Mouse (Mus musculus) forebrain, embryonic 11.5 days (tissue): Measurements from ENCODE around the gene Hist1h2bj. TPM values are rescaled to one million over a fixed set of nuclear protein-coding genes. Genes with fewer than 3 reads are reported as not detected.
"Not testable (repeated sequence)": the region's sequence is repeated elsewhere in the genome, so short reads cannot be mapped to it uniquely, and the experiment has no call there.

Experiments
- ATAC-seq: fragments of 200-750 bp; cut with Nextera tagmentation; replicated peaks from 2 replicates; pipeline ENCODE4 v1.8.0; 2017; ENCODE audit warnings: moderate TSS enrichment; ENCODE audit not compliant: low FRiP score
- DNase-seq: peaks from one replicate; pipeline ENCODE4 v3.0.0-alpha.2; 2017; ENCODE audit warnings: low spot score
- H3K27ac ChIP-seq: fragments of 300-500 bp; sonication (generic); 2 replicates; pipeline ENCODE4 v1.5.1; 2014; ENCODE audit warnings: low read depth, low read length
- H3K27me3 ChIP-seq: fragments of 300-500 bp; sonication (generic); 2 replicates; pipeline ENCODE4 v1.6.1; 2014; ENCODE audit warnings: mild to moderate bottlenecking, low read length, mixed read lengths; ENCODE audit not compliant: control insufficient read depth, insufficient read depth
- H3K36me3 ChIP-seq: fragments of 300-500 bp; sonication (generic); 2 replicates; pipeline ENCODE4 v1.6.1; 2014; ENCODE audit warnings: mild to moderate bottlenecking, low read length, moderate library complexity, mixed read lengths; ENCODE audit not compliant: control insufficient read depth, insufficient read depth
- H3K4me1 ChIP-seq: fragments of 300-500 bp; sonication (generic); replicated peaks from 2 replicates; pipeline ENCODE4 v1.6.1; 2014; ENCODE audit warnings: low read length, mixed read lengths; ENCODE audit not compliant: control insufficient read depth, insufficient read depth
- H3K4me2 ChIP-seq: fragments of 300-500 bp; sonication (generic); 2 replicates; pipeline ENCODE4 v1.6.1; 2014; ENCODE audit warnings: low read depth, mild to moderate bottlenecking, low read length, moderate library complexity, mixed read lengths; ENCODE audit not compliant: severe bottlenecking
- H3K4me3 ChIP-seq: fragments of 300-500 bp; sonication (generic); 2 replicates; pipeline ENCODE4 v1.5.1; 2014; ENCODE audit warnings: low read depth, low read length
- H3K9ac ChIP-seq: fragments of 300-500 bp; sonication (generic); 2 replicates; pipeline ENCODE4 v1.6.1; 2014; ENCODE audit warnings: low read length
- H3K9me3 ChIP-seq: fragments of 300-500 bp; sonication (generic); 2 replicates; pipeline ENCODE4 v1.6.1; 2016; ENCODE audit warnings: low read length, mixed read lengths; ENCODE audit not compliant: control insufficient read depth
- WGBS: fragments of 180-500 bp; shearing (Covaris S2); extraction: QIAGEN DNeasy Blood & Tissue Kit; methylation state at CpG from one replicate; pipeline ENCODE4 v1.1.7; 2014; 5-methylcytosine and 5-hydroxymethylcytosine counted together
- polyA plus RNA-seq: library from polyadenylated mRNA; unstranded; fragments of >200 nt; fragmentation: Nextera tagmentation; extraction: Ambion mirVana; gene quantifications from 2 replicates; pipeline ENCODE4 v1.2.1, GENCODE M21; 2014

Hist1h2bj gene
- polyA plus RNA-seq, 1 experiment from 2014 or later = 9.6 TPM

DNA sequence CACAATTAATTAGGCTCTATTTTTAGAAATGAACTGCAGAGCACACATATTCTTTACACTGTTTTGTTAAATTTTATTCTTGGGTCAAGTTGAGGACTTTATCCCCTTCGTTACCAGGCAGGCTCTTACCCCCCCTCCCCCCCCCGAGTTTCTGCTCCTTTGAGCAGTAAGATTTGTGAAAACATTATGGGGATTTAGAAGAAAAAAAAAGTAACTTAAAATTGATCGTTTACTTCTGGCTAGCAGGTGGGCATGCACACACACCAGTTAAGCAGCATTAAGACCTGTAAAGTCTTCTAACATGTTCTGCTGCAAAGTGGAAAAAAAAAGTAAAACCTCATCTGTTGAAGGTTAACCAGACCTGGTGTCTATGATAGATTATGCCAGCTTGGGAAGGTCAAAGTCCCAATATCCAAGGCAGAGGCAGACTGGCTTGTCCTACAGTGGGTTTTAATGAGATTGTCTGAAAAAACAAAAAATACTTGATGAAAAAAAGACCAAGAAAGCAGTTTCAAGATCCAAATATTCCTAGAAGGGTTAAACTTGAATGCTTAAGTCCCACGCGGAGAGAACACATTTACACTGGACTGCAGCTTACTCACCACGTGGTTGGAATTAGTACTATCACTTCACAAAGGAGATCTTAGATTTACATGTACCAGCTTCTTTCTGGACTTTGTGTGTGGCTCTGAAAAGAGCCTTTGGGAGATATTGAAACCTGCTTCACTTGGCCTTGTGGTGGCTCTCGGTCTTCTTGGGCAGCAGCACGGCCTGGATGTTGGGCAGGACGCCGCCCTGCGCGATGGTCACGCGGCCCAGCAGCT is 8.4 kb upstream of the Hist1h2bj start:
- peak overlapping the region; percentile 86 for H3K9ac ChIP-seq
- ATAC-seq = peak; percentile 3; the same call in 1 of the 2 replicates

GRCm38 (mm10) chr13:22035267-22036148 is 7.5 kb upstream of the Hist1h2bj start, which contains the start of the genes Hist1h2ah and Hist1h2bk:
Gene Hist1h2ah (minus strand): TSS chr13:22035568.
Gene Hist1h2bk (plus strand): TSS chr13:22035870.
- H3K27ac ChIP-seq = peak within 1 kb of the TSS; percentile 96
- H3K4me2 ChIP-seq = peak within 1 kb of the TSS; percentile 83
- H3K27me3 ChIP-seq, H3K9me3 ChIP-seq, H3K36me3 ChIP-seq, H3K4me1 ChIP-seq: not testable (repeated sequence)
- peak; percentile 87 for DNase-seq
- peak within 1 kb of the TSS; percentile 86 for H3K9ac ChIP-seq
- peak; percentile 98 for ATAC-seq
- H3K4me3 ChIP-seq = peak within 1 kb of the TSS; percentile 37
- under 1% methylated on average over 21 of the region's 69 CpGs for WGBS

More for the DNA sequence above, 8.4 kb upstream of the Hist1h2bj start:
- WGBS = under 1% methylated on average over 12 of the region's 14 CpGs
- Histone ChIP-seq H3K27ac (peak overlapping the region; percentile 90), H3K4me3 (peak overlapping the region; percentile 37), H3K27me3 (no peaks in the 10 kb centered on the region), H3K36me3 (no peaks in the 10 kb centered on the region), H3K4me2 (peak overlapping the region; percentile 78), H3K9me3 (no peaks in the 10 kb centered on the region), H3K4me1 (0 out of 2 replicates have a peak, but pooled peaks cover 2% of the 10 kb centered on the region)
- no peak for DNase-seq

DNA sequence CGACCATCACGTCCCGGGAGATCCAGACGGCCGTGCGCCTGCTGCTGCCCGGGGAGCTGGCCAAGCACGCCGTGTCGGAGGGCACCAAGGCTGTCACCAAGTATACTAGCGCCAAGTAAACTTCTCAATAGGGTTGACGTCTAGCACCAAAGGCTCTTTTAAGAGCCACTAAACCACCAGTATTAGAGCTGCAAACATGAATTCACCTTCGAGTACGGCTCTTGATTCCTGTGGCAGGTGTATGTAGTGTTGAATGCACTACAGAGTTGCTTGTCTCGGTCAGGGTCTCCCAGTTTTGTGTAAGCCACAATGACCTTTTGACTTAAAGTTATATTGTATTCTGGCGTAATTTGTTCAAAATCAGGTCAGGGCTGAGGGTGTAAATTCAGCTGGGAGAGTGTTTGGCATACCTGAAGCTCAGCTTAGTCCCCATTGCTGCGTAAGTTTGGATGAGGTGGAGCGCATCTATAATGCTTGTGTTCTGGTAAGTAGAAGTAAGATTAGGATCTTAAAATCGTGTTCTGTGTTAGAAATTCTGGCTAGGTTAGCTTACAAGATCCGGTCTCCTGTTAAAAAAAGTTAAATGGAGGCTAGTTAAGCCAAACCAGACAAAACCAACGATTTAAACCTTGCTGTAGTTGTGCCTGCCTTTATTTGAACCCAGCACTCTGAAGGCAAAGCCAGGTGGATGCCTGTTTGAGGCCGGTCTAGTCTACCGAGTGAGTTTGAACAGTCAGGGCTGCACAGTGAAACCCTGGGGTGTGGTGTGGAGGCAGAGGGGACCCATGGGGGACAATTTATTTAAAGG is 6.7 kb upstream of the Hist1h2bj start:
- Histone ChIP-seq H3K9ac (peak overlapping the region; percentile 74), H3K9me3 (no peaks in the 10 kb centered on the region), H3K4me2 (peak overlapping the region; percentile 83), H3K4me3 (peak overlapping the region; percentile 37), H3K4me1 (peaks cover 2% of the 10 kb centered on the region; the same call in 1 of the 2 replicates), H3K36me3 (no peaks in the 10 kb centered on the region), H3K27ac (peak overlapping the region; percentile 96), H3K27me3 (no peaks in the 10 kb centered on the region)
- ATAC-seq (peak; percentile 4; the same call in 1 of the 2 replicates), DNase-seq (peak; percentile 72)
- 2% methylated on average over 17 of the region's 23 CpGs for WGBS

DNA sequence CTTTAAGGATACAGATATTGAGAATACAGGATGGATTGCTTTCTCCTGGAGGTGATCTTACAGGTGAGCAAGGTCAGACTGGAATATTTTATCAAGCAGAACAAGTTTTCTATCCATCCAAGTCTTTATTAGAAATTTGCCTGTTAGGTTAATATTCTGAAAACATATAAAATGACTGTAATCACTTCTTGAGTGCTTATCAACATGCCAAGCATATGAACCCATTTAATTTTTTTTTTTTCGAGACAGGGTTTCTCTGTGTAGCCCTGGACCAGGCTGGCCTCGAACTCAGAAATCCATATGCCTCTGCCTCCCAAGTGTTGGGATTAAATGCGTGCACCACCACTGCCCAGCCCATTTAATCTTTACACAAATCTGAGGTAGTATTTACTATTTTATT is 6.0 kb upstream of the Hist1h2bj start:
- H3K27me3 ChIP-seq = no peaks in the 10 kb centered on the region
- H3K36me3 ChIP-seq = no peaks in the 10 kb centered on the region
- peak overlapping the region; percentile 37 for H3K4me3 ChIP-seq
- H3K4me2 ChIP-seq = peak overlapping the region; percentile 83
- ATAC-seq (no peak), DNase-seq (no peak)
- H3K4me1 ChIP-seq = peaks cover 2% of the 10 kb centered on the region; the same call in 1 of the 2 replicates
- peak overlapping the region; percentile 96 for H3K27ac ChIP-seq
- H3K9me3 ChIP-seq = no peaks in the 10 kb centered on the region
- H3K9ac ChIP-seq = peak overlapping the region; percentile 74
- 56% methylated on average over 3 of the region's 3 CpGs for WGBS

- Histone ChIP-seq H3K4me1 (peaks cover 2% of the 10 kb centered on the region; the same call in 1 of the 2 replicates), H3K4me2 (no peak overlapping the region), H3K9ac (no peak overlapping the region), H3K27ac (peak overlapping the region; percentile 43; the same call in 1 of the 2 replicates), H3K4me3 (no peak overlapping the region), H3K27me3 (no peaks in the 10 kb centered on the region), H3K36me3 (no peaks in the 10 kb centered on the region), H3K9me3 (no peaks in the 10 kb centered on the region)
- no peak for DNase-seq
- 74% methylated on average over 2 of the region's 2 CpGs for WGBS
- no peak for ATAC-seq
Observed at GRCm38 (mm10) chr13:22037415-22037814, 5.6 kb upstream of the Hist1h2bj start.

GRCm38 (mm10) chr13:22039364-22039763 is 3.6 kb upstream of the Hist1h2bj start:
- Histone ChIP-seq H3K36me3 (no peaks in the 10 kb centered on the region), H3K27ac (peak overlapping the region; percentile 99), H3K9ac (no peak overlapping the region; the same call in 1 of the 2 replicates), H3K9me3 (no peaks in the 10 kb centered on the region), H3K27me3 (no peaks in the 10 kb centered on the region), H3K4me1 (no peaks in the 10 kb centered on the region; the same call in 1 of the 2 replicates), H3K4me2 (peak overlapping the region; percentile 74; the same call in 1 of the 2 replicates), H3K4me3 (no peak overlapping the region)
- no peak for DNase-seq
- WGBS = 62% methylated on average over 5 of the region's 5 CpGs
- ATAC-seq = no peak

GRCm38 (mm10) chr13:22039951-22040463 is 3.0 kb upstream of the Hist1h2bj start:
- H3K9ac ChIP-seq = peak overlapping the region; percentile 76
- H3K27ac ChIP-seq = peak overlapping the region; percentile 99
- peak overlapping the region; percentile 74 for H3K4me2 ChIP-seq
- no peaks in the 10 kb centered on the region for H3K9me3 ChIP-seq
- no peaks in the 10 kb centered on the region for H3K27me3 ChIP-seq
- no peaks in the 10 kb centered on the region for H3K36me3 ChIP-seq
- peak overlapping the region; percentile 42 for H3K4me3 ChIP-seq
- no peak for DNase-seq
- WGBS = 4% methylated on average over 2 of the region's 2 CpGs
- H3K4me1 ChIP-seq = no peaks in the 10 kb centered on the region; the same call in 1 of the 2 replicates
- no peak for ATAC-seq
